Mouse (Mus musculus): ENCODE results near the gene Irak1bp1. TPM values are rescaled to one million over a fixed set of nuclear protein-coding genes. Genes with fewer than 3 reads are reported as not detected.

Irak1bp1 gene
- total and polyA plus RNA-seq, 3 experiments, result 10.4 to 14.1 TPM; not detected in 1

DNA sequence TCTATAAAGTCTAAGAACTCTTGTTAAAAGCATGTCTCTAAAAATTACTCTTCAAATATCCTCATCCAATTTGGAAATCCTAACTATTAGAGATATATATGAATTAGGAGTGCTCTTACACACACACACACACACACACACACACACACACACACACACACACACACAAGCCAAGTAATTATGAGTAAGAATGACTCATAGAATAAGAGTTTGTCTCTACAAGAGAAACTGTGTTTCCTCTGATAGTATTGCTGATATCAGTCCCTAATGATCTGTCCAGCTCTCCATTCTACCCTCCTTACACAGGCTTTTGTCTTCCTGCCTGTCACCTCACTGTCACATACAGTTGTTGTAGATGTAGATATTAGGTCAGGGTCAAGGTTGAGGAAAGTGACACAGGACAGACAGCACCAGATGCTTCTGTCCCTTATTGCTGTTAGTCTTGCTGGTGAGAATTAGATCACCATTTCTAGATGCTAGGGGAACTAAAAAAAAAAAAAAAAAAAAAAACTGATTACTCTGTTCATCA lies 14.0 kb upstream of the Irak1bp1 start:
- no peaks in the 10 kb centered on the region for H3K79me2 ChIP-seq (ENCODE audit: control insufficient read depth, insufficient read depth, low read length, poor library complexity)
- no peaks in the 10 kb centered on the region for H3K27me3 ChIP-seq (ENCODE audit: control insufficient read depth in 1 of 2, insufficient read depth in 2 of 2, low read length in 2 of 2)
- peaks cover 12 to 19% of the 10 kb centered on the region in 2 experiments for H3K4me1 ChIP-seq (ENCODE audit: control insufficient read depth in 1 of 2, insufficient read depth in 2 of 2, low read length in 2 of 2)
- H3K9me3 ChIP-seq (replicated peaks; ENCODE audit: insufficient read depth, low read length), result no peaks in the 10 kb centered on the region
- no peak overlapping the region for H3K27ac ChIP-seq (ENCODE audit: control insufficient read depth, low read depth, low read length)
- DNase-seq (ENCODE audit: low read depth, low spot score), result peak; percentile 58
- peaks cover 0 to 22% of the 10 kb centered on the region in 2 experiments; a peak in 2 of 4 replicates for H3K36me3 ChIP-seq (ENCODE audit: control insufficient read depth in 1 of 2, insufficient read depth in 2 of 2, low read length in 2 of 2)
- TF ChIP-seq TCF12 (IDR thresholded peaks at IDR 0.05; ENCODE audit: low read depth, low read length) (no peak), ETS1 (IDR thresholded peaks at IDR 0.05; ENCODE audit: low read depth, low read length) (peak; percentile 56; the same call in 1 of the 2 replicates), GATA1 (IDR thresholded peaks at IDR 0.05; ENCODE audit: low read depth, low read length) (peak; percentile 42; the same call in 1 of the 2 replicates), ZC3H11A (IDR thresholded peaks at IDR 0.05; ENCODE audit: low read depth, low read length) (no peak), NRF1 (IDR thresholded peaks at IDR 0.05; ENCODE audit: insufficient read depth, low read depth, low read length, poor library complexity, severe bottlenecking) (no peak), MYB (IDR thresholded peaks at IDR 0.05; ENCODE audit: low read depth, low read length) (no peak), ZNF384 (IDR thresholded peaks at IDR 0.05; ENCODE audit: low read depth, low read length) (peak; percentile 70), EP300 (IDR thresholded peaks at IDR 0.05; ENCODE audit: low read depth in 1 of 2, low read length in 2 of 2) (peak; percentile 43 to 70), ELF1 (IDR thresholded peaks at IDR 0.05; ENCODE audit: low read depth, low read length) (no peak)
- H3K9ac ChIP-seq (ENCODE audit: control insufficient read depth, low read depth, low read length, poor library complexity, severe bottlenecking), result no peak overlapping the region
- no peak overlapping the region for H3K4me3 ChIP-seq (ENCODE audit: control insufficient read depth in 1 of 2, insufficient read depth in 1 of 2, low read depth in 2 of 2, low read length in 2 of 2)

DNA sequence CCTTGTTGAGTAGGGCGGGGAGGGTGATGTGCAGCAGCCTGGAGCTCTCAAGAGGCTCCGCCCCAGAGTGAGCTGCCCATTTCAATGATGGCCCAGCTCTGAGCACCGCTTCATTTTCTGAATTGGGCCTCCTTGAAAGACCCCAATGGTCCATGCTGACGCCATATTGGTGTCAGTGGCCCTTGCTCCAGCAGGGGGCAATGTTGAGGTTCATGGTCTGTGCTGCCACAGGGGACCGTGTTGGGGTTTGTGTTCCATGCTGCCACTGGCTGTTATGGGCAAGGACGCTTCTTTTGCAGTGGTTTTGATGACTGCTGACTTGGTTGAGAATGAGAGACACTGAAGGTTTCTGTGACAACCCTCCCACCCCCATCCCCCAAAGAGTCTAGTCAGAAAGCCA lies 2.9 kb upstream of the Irak1bp1 start:
- H3K4me1 ChIP-seq (ENCODE audit: control insufficient read depth in 1 of 2, insufficient read depth in 2 of 2, low read length in 2 of 2), result peaks cover 3 to 4% of the 10 kb centered on the region in 2 experiments; a peak in 3 of 4 replicates
- no peak for DNase-seq (ENCODE audit: low read depth, low spot score)
- no peak overlapping the region for H3K27ac ChIP-seq (ENCODE audit: control insufficient read depth, low read depth, low read length)
- peaks cover 8% of the 10 kb centered on the region for H3K79me2 ChIP-seq (ENCODE audit: control insufficient read depth, insufficient read depth, low read length, poor library complexity)
- TF ChIP-seq TCF12 (IDR thresholded peaks at IDR 0.05; ENCODE audit: low read depth, low read length) (no peak), POLR2AphosphoS5 (IDR thresholded peaks at IDR 0.05; ENCODE audit: borderline replicate concordance, low read depth, low read length) (no peak), RCOR1 (IDR thresholded peaks at IDR 0.05; ENCODE audit: low read depth, low read length) (no peak), CTCF (IDR thresholded peaks at IDR 0.05 in 2 of 3, conservative IDR thresholded peaks at IDR 0.05 in 1 of 3; ENCODE audit: control insufficient read depth in 1 of 3, insufficient read depth in 1 of 3, low read depth in 2 of 3, low read length in 3 of 3, poor library complexity in 1 of 3, severe bottlenecking in 1 of 3) (peak in 1 of 3 experiments; percentile 2; a peak in 1 of 6 replicates), SMC3 (IDR thresholded peaks at IDR 0.05; ENCODE audit: low read depth, low read length) (no peak), JUND (IDR thresholded peaks at IDR 0.05; ENCODE audit: low read depth, low read length) (no peak), POLR2A (IDR thresholded peaks at IDR 0.05; ENCODE audit: control insufficient read depth in 1 of 2, insufficient read depth in 1 of 2, low read depth in 1 of 2, low read length in 2 of 2, poor library complexity in 1 of 2) (no peak)
- no peaks in the 10 kb centered on the region for H3K27me3 ChIP-seq (ENCODE audit: control insufficient read depth in 1 of 2, insufficient read depth in 2 of 2, low read length in 2 of 2)
- H3K4me3 ChIP-seq (ENCODE audit: control insufficient read depth in 1 of 2, insufficient read depth in 1 of 2, low read depth in 2 of 2, low read length in 2 of 2), result no peak overlapping the region
- H3K9me3 ChIP-seq (replicated peaks; ENCODE audit: insufficient read depth, low read length), result no peaks in the 10 kb centered on the region
- H3K9ac ChIP-seq (ENCODE audit: control insufficient read depth, low read depth, low read length, poor library complexity, severe bottlenecking), result no peak overlapping the region
- H3K36me3 ChIP-seq (ENCODE audit: control insufficient read depth in 1 of 2, insufficient read depth in 2 of 2, low read length in 2 of 2), result peaks cover 0 to 7% of the 10 kb centered on the region in 2 experiments; a peak in 2 of 4 replicates

All from MEL (cell line).